Mouse (Mus musculus) heart, embryonic 14.5 days (tissue): ENCODE data around the gene 2900026A02Rik. TPM values are rescaled to one million over a fixed set of nuclear protein-coding genes. Genes with fewer than 3 reads are reported as not detected.
A peak's percentile ranks its signal among the peaks of the same experiment; 100 is the strongest.

ENCODE experiments used
- ATAC-seq: fragments of 200-750 bp; cut with Nextera tagmentation; 2 replicates; pipeline ENCODE4 v1.8.0; 2017; ENCODE audit warnings: low read depth, moderate TSS enrichment; ENCODE audit not compliant: insufficient number of reproducible peaks, insufficient read depth, low FRiP score
- H3K27ac ChIP-seq, 2 experiments: fragments of 200-500 bp in 1 of 2; fragments of 300-500 bp in 1 of 2; sonication (generic) in 1 of 2; replicated peaks in 1 of 2; 2 replicates each; pipeline ENCODE4 v1.5.1; 2012 to 2014; ENCODE audit warnings: low read depth in 2 of 2, low read length in 2 of 2, control low read depth in 1 of 2, mild to moderate bottlenecking in 1 of 2, mixed read lengths in 1 of 2; ENCODE audit not compliant: control insufficient read depth in 1 of 2, insufficient read depth in 1 of 2
- H3K27me3 ChIP-seq: fragments of 300-500 bp; sonication (generic); 2 replicates; pipeline ENCODE4 v1.6.1; 2014; ENCODE audit warnings: mild to moderate bottlenecking, low read length, control low read depth; ENCODE audit not compliant: control insufficient read depth, insufficient read depth
- H3K36me3 ChIP-seq: fragments of 300-500 bp; sonication (generic); 2 replicates; pipeline ENCODE4 v1.6.1; 2014; ENCODE audit warnings: mild to moderate bottlenecking, control low read depth, low read length, mixed read lengths; ENCODE audit not compliant: control insufficient read depth, insufficient read depth
- H3K4me1 ChIP-seq, 2 experiments: fragments of 200-500 bp in 1 of 2; fragments of 300-500 bp in 1 of 2; sonication (generic) in 1 of 2; 2 replicates each; pipeline ENCODE4 v1.6.1; 2012 to 2014; ENCODE audit warnings: low read length in 2 of 2, control low read depth in 1 of 2, mixed read lengths in 1 of 2; ENCODE audit not compliant: control insufficient read depth in 2 of 2, insufficient read depth in 2 of 2
- H3K4me2 ChIP-seq: fragments of 300-500 bp; sonication (generic); 2 replicates; pipeline ENCODE4 v1.6.1; 2014; ENCODE audit warnings: mild to moderate bottlenecking, low read length
- H3K4me3 ChIP-seq, 2 experiments: fragments of 200-500 bp in 1 of 2; fragments of 300-500 bp in 1 of 2; sonication (generic) in 1 of 2; 2 replicates each; pipeline ENCODE4 v1.5.1; 2012 to 2014; ENCODE audit warnings: low read length in 2 of 2, mild to moderate bottlenecking in 2 of 2, control low read depth in 1 of 2, low read depth in 1 of 2, moderate library complexity in 1 of 2; ENCODE audit not compliant: control insufficient read depth in 1 of 2, insufficient read depth in 1 of 2
- H3K9ac ChIP-seq: fragments of 300-500 bp; sonication (generic); 2 replicates; pipeline ENCODE4 v1.6.1; 2014; ENCODE audit warnings: mild to moderate bottlenecking, low read length
- H3K9me3 ChIP-seq: fragments of 300-500 bp; sonication (generic); 2 replicates; pipeline ENCODE4 v1.6.1; 2016; ENCODE audit warnings: low read length, control low read depth; ENCODE audit not compliant: control insufficient read depth
- WGBS: fragments of 180-500 bp; shearing (Covaris S2); extraction: QIAGEN DNeasy Blood & Tissue Kit; methylation state at CpG from one replicate; pipeline ENCODE4 v1.1.7; 2014; 5-methylcytosine and 5-hydroxymethylcytosine counted together
- polyA plus RNA-seq: library from polyadenylated mRNA; unstranded; fragments of >200 nt; fragmentation: Nextera tagmentation; extraction: Ambion mirVana; gene quantifications from 2 replicates; pipeline ENCODE4 v1.2.1, GENCODE M21; 2014

2900026A02Rik gene
- polyA plus RNA-seq, 1 experiment from 2014 or later, result 10.3 TPM

- Histone ChIP-seq H3K27ac (peak overlapping the region; percentile 91 to 98), H3K27me3 (no peaks in the 10 kb centered on the region), H3K36me3 (peaks cover 6% of the 10 kb centered on the region; the same call in 1 of the 2 replicates), H3K4me1 (peaks cover 27 to 44% of the 10 kb centered on the region in 2 experiments), H3K4me2 (peak overlapping the region; percentile 91), H3K9ac (peak overlapping the region; percentile 96), H3K9me3 (peaks cover 6% of the 10 kb centered on the region; the same call in 1 of the 2 replicates), H3K4me3 (peak overlapping the region; percentile 66 to 81)
- WGBS, result 62% methylated on average over 7 of the region's 7 CpGs
- no peak for ATAC-seq
Observed at GRCm38 (mm10) chr5:113139064-113139726, 81.8 kb downstream of the 2900026A02Rik start.

GRCm38 (mm10) chr5:113138319-113139063 is 82.5 kb downstream of the 2900026A02Rik start:
- peak; percentile 60; the same call in 1 of the 2 replicates for ATAC-seq
- peak overlapping the region; percentile 66 to 81 for H3K4me3 ChIP-seq
- H3K4me1 ChIP-seq, result peaks cover 29 to 49% of the 10 kb centered on the region in 2 experiments
- H3K4me2 ChIP-seq, result peak overlapping the region; percentile 91
- no peaks in the 10 kb centered on the region for H3K27me3 ChIP-seq
- peaks cover 13% of the 10 kb centered on the region for H3K36me3 ChIP-seq
- H3K9me3 ChIP-seq, result peaks cover 6% of the 10 kb centered on the region; the same call in 1 of the 2 replicates
- peak overlapping the region; percentile 91 to 98 for H3K27ac ChIP-seq
- under 1% methylated on average over 43 of the region's 43 CpGs for WGBS
- peak overlapping the region; percentile 96 for H3K9ac ChIP-seq

- ATAC-seq, result no peak
- 2% methylated on average over 36 of the region's 36 CpGs for WGBS
Observed at GRCm38 (mm10) chr5:113137691-113138318, 83.2 kb downstream of the 2900026A02Rik start.

GRCm38 (mm10) chr5:113136951-113137487 is 84.0 kb downstream of the 2900026A02Rik start:
- Histone ChIP-seq H3K27me3 (no peaks in the 10 kb centered on the region), H3K9ac (peak overlapping the region; percentile 96), H3K4me2 (peak overlapping the region; percentile 91), H3K4me1 (peaks cover 32 to 55% of the 10 kb centered on the region in 2 experiments), H3K4me3 (peak overlapping the region; percentile 66 to 81), H3K9me3 (peaks cover 6% of the 10 kb centered on the region; the same call in 1 of the 2 replicates), H3K27ac (peak overlapping the region; percentile 91 to 98), H3K36me3 (peaks cover 21% of the 10 kb centered on the region)
- ATAC-seq, result peak; percentile 12
- WGBS, result 11% methylated on average over 13 of the region's 13 CpGs

More at GRCm38 (mm10) chr5:113137691-113138318, 83.2 kb downstream of the 2900026A02Rik start:
- H3K27ac ChIP-seq, result peak overlapping the region; percentile 91 to 98
- peak overlapping the region; percentile 91 for H3K4me2 ChIP-seq
- peaks cover 6% of the 10 kb centered on the region; the same call in 1 of the 2 replicates for H3K9me3 ChIP-seq
- peak overlapping the region; percentile 96 for H3K9ac ChIP-seq
- H3K4me1 ChIP-seq, result peaks cover 32 to 54% of the 10 kb centered on the region in 2 experiments
- H3K27me3 ChIP-seq, result no peaks in the 10 kb centered on the region
- peaks cover 14% of the 10 kb centered on the region for H3K36me3 ChIP-seq
- H3K4me3 ChIP-seq, result peak overlapping the region; percentile 66 to 81

- Histone ChIP-seq H3K4me3 (peak overlapping the region; percentile 66 to 81), H3K36me3 (peaks cover 21% of the 10 kb centered on the region)
- 0 out of 2 replicates have a peak, but pooled peaks have one; percentile 14 for ATAC-seq
Observed at GRCm38 (mm10) chr5:113135513-113135912, 85.5 kb downstream of the 2900026A02Rik start.

GRCm38 (mm10) chr5:113133722-113134710 is 87.0 kb downstream of the 2900026A02Rik start:
- no peaks in the 10 kb centered on the region for H3K27me3 ChIP-seq
- H3K4me2 ChIP-seq, result peak overlapping the region; percentile 91; the same call in 1 of the 2 replicates
- H3K4me3 ChIP-seq, result no peak overlapping the region
- peak overlapping the region; percentile 94 to 98 for H3K27ac ChIP-seq
- WGBS, result 78% methylated on average over 19 of the region's 19 CpGs
- no peaks in the 10 kb centered on the region for H3K9me3 ChIP-seq
- no peak for ATAC-seq
- peaks cover 21% of the 10 kb centered on the region for H3K36me3 ChIP-seq
- peaks cover 41 to 65% of the 10 kb centered on the region in 2 experiments for H3K4me1 ChIP-seq
- H3K9ac ChIP-seq, result 0 out of 2 replicates have a peak overlapping the region, but pooled peaks have one; percentile 59

More at GRCm38 (mm10) chr5:113135513-113135912, 85.5 kb downstream of the 2900026A02Rik start:
- peak overlapping the region; percentile 91 to 98 for H3K27ac ChIP-seq
- no peaks in the 10 kb centered on the region for H3K27me3 ChIP-seq
- H3K9ac ChIP-seq, result peak overlapping the region; percentile 96
- H3K4me2 ChIP-seq, result peak overlapping the region; percentile 91
- H3K4me1 ChIP-seq, result peaks cover 40 to 60% of the 10 kb centered on the region in 2 experiments
- 14% methylated on average over 10 of the region's 10 CpGs for WGBS
- H3K9me3 ChIP-seq, result peaks cover 2% of the 10 kb centered on the region; the same call in 1 of the 2 replicates
